16 mouse cellular contexts compared by ENCODE assay signal in the genomic region with DNA sequence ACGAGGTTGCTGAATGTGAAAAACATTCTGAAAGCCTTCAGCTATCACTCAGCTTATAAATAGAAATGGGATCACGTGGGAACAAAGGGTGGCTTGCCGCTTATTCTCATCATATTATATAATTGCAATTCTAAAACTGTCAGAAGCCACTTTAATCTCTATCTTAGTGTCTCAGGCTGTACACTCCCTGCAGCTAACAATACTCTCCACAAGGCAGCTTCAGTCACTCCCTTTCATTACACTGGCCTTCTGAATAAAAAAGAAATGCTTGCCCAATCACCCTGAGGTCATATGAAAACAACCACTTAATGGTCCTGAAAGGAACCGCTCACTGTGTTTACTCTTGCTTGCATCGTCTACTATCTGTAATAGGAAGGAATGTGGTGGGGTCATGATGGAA.
DNase-seq lines count a peak whose midpoint lies in the region; ATAC-seq and TF ChIP-seq lines count a peak whose summit lies in the region.
"Had no signal": no experiment of that assay in that cellular context is flagged by ENCODE, and none has a peak within 500 bp of the region (broad histone marks: within the 10 kb centered on the region; RNA-seq: fewer than 3 reads in every experiment).

No protein-coding gene starts in this region.

- no peak for ATAC-seq in heart, embryonic 11.5 days (replicated peaks; ENCODE audit: insufficient number of reproducible peaks, low FRiP score, low TSS enrichment)
- ATAC-seq: hindbrain, postnatal 0 days had no signal

- no peaks in the 10 kb centered on the region for H3K9me3 ChIP-seq in heart, embryonic 11.5 days (replicated peaks; ENCODE audit: control insufficient read depth, low read length)
- H3K9me3 ChIP-seq: limb, embryonic 12.5 days; neural tube, embryonic 12.5 days had no signal

- 29% methylated on average over 5 of the region's 5 CpGs for WGBS in heart, embryonic 11.5 days (ENCODE audit: insufficient replicate concordance)
- 34% methylated on average over 5 of the region's 5 CpGs for WGBS in lung, adult 2 months

- no peak for TF ChIP-seq POLR2A in lung, adult 2 months (IDR thresholded peaks at IDR 0.05; ENCODE audit: borderline replicate concordance, extremely low read depth, low read depth, low read length)
- TF ChIP-seq POLR2A in brain, embryonic 14.5 days (IDR thresholded peaks at IDR 0.05; ENCODE audit: borderline replicate concordance, extremely low read depth, insufficient read depth, insufficient read length, poor library complexity, severe bottlenecking): no peak

- no peak overlapping the region for H3K4me3 ChIP-seq in heart, embryonic 11.5 days (ENCODE audit: low read depth, low read length)
- no peak overlapping the region for H3K4me3 ChIP-seq in lung, adult 2 months (replicated peaks; ENCODE audit: extremely low read depth, low read depth, low read length)
- H3K4me3 ChIP-seq: limb, embryonic 12.5 days; neural tube, embryonic 12.5 days had no signal

- no peak overlapping the region for H3K4me2 ChIP-seq in heart, embryonic 11.5 days
- H3K4me2 ChIP-seq: limb, embryonic 12.5 days; neural tube, embryonic 12.5 days had no signal

- peak; percentile 55 to 64 for DNase-seq in heart, adult 9 months (ENCODE audit: low spot score in 2 of 2)
- peak; percentile 27 for DNase-seq in lung, postnatal 36 days
- no peak for DNase-seq in lung, adult 2 months
- DNase-seq in brain, embryonic 14.5 days (ENCODE audit: low read depth): peak; percentile 51
- DNase-seq in mesoderm, embryonic 11.5 days (ENCODE audit: low read depth, low spot score): peak; percentile 13
- DNase-seq in adipocyte (ENCODE audit: low spot score): no peak
- DNase-seq in kidney, postnatal 36 days: no peak
- DNase-seq: gastrocnemius, postnatal 25 days; kidney, postnatal 14 days; right cerebral cortex, postnatal 25 days; thymus, postnatal 4 days had no signal

- H3K27me3 ChIP-seq in heart, embryonic 11.5 days (ENCODE audit: control insufficient read depth, insufficient read depth, low read length): no peaks in the 10 kb centered on the region
- H3K27me3 ChIP-seq: limb, embryonic 12.5 days; neural tube, embryonic 12.5 days had no signal

- H3K36me3 ChIP-seq in heart, embryonic 11.5 days (ENCODE audit: control insufficient read depth, insufficient read depth, low read length): no peaks in the 10 kb centered on the region
- H3K36me3 ChIP-seq: limb, embryonic 12.5 days; neural tube, embryonic 12.5 days had no signal

- H3K9ac ChIP-seq in heart, embryonic 11.5 days (ENCODE audit: low read depth, low read length): no peak overlapping the region
- H3K9ac ChIP-seq: limb, embryonic 12.5 days; neural tube, embryonic 12.5 days had no signal

- no peak overlapping the region for H3K27ac ChIP-seq in heart, embryonic 11.5 days (ENCODE audit: low read depth, low read length)
- H3K27ac ChIP-seq: hindbrain, postnatal 0 days; limb, embryonic 12.5 days; macrophage; neural tube, embryonic 12.5 days had no signal

- H3K4me1 ChIP-seq in heart, embryonic 11.5 days (ENCODE audit: control insufficient read depth, insufficient read depth, low read length): peaks cover 4% of the 10 kb centered on the region; the same call in 1 of the 2 replicates
- H3K4me1 ChIP-seq in lung, adult 2 months (ENCODE audit: control insufficient read depth, insufficient read depth, low read length): peaks cover 10% of the 10 kb centered on the region; the same call in 1 of the 2 replicates
- H3K4me1 ChIP-seq: limb, embryonic 12.5 days; neural tube, embryonic 12.5 days had no signal

- TF ChIP-seq CTCF in lung, adult 2 months (IDR thresholded peaks at IDR 0.05; ENCODE audit: insufficient read depth, low read length): no peak
- TF ChIP-seq CTCF in brain, embryonic 14.5 days (IDR thresholded peaks at IDR 0.05; ENCODE audit: borderline replicate concordance, extremely low read depth, insufficient read depth, insufficient read length): no peak

Comparison
In these comparisons a context has a peak if more than half of its experiments do, and no peak if none do; other contexts are left out.
1. DNase-seq: peak in heart, adult 9 months (2 of 2), lung, postnatal 36 days (single experiment), brain, embryonic 14.5 days (single experiment) and mesoderm, embryonic 11.5 days (single experiment); none in lung, adult 2 months (single experiment), adipocyte (single experiment) and kidney, postnatal 36 days (0 of 2).